Mouse (Mus musculus) liver, embryonic 16.5 days (tissue): ENCODE data around the gene Sobp. TPM values are rescaled to one million over a fixed set of nuclear protein-coding genes. Genes with fewer than 3 reads are reported as not detected.

Experiments
- ATAC-seq: fragments of 200-750 bp; cut with Nextera tagmentation; 2 replicates; pipeline ENCODE4 v1.8.0; 2017; ENCODE audit warnings: low read depth, mild to moderate bottlenecking, moderate number of reproducible peaks, moderate library complexity
- H3K27ac ChIP-seq: fragments of 300-500 bp; sonication (generic); 2 replicates; pipeline ENCODE4 v1.5.1; 2014; ENCODE audit warnings: mild to moderate bottlenecking, low read length
- H3K27me3 ChIP-seq: fragments of 300-500 bp; sonication (generic); 2 replicates; pipeline ENCODE4 v1.6.1; 2014; ENCODE audit warnings: low read depth, low read length, mixed read lengths; ENCODE audit not compliant: control insufficient read depth, insufficient read depth
- H3K36me3 ChIP-seq: fragments of 300-500 bp; sonication (generic); 2 replicates; pipeline ENCODE4 v1.6.1; 2014; ENCODE audit warnings: mild to moderate bottlenecking; ENCODE audit not compliant: control insufficient read depth, insufficient read depth
- H3K4me1 ChIP-seq: fragments of 300-500 bp; sonication (generic); 2 replicates; pipeline ENCODE4 v1.6.1; 2014; ENCODE audit warnings: low read depth, low read length, mixed read lengths; ENCODE audit not compliant: control insufficient read depth
- H3K4me2 ChIP-seq: fragments of 300-500 bp; sonication (generic); 2 replicates; pipeline ENCODE4 v1.6.1; 2014; ENCODE audit warnings: low read depth, low read length, mixed read lengths
- H3K4me3 ChIP-seq: fragments of 300-500 bp; sonication (generic); 2 replicates; pipeline ENCODE4 v1.5.1; 2014; ENCODE audit warnings: low read depth, mild to moderate bottlenecking, low read length
- H3K9ac ChIP-seq: fragments of 300-500 bp; sonication (generic); 2 replicates; pipeline ENCODE4 v1.6.1; 2014; ENCODE audit warnings: low read depth, low read length
- H3K9me3 ChIP-seq: fragments of 300-500 bp; sonication (generic); replicated peaks from 2 replicates; pipeline ENCODE4 v1.6.1; 2016; ENCODE audit warnings: low read length; ENCODE audit not compliant: control insufficient read depth
- WGBS: fragments of 180-500 bp; shearing (Covaris S2); extraction: QIAGEN DNeasy Blood & Tissue Kit; methylation state at CpG from one replicate; pipeline ENCODE4 v1.1.7; 2014; ENCODE audit not compliant: insufficient replicate concordance; 5-methylcytosine and 5-hydroxymethylcytosine counted together
- polyA plus RNA-seq: library from polyadenylated mRNA; unstranded; fragments of >200 nt; fragmentation: Nextera tagmentation; extraction: Ambion mirVana; gene quantifications from 2 replicates; pipeline ENCODE4 v1.2.1, GENCODE M21; 2015

The Sobp gene
- polyA plus RNA-seq, 1 experiment from 2014 or later, result 0.02 TPM

DNA sequence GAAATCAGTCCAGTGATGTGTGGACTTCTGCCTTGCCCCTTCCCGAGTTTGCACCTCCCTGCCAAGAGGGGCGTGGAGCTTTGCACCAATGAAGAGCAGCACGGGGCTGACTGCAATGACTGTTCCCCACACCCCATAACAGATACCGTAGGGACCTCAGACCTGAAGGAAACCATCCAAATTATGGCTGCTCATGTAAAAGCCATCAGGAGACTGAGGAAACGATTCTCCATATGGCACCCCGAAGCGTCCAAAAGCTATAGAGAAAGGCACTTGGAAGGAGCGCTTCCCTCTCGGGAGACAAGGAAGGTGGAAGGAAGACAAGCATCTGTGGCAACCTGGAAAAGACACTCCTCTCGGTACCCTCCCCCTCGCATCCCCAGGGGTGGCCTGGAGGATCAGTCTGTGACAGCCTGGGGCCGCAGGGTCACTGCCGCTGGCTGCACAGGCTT, 180.0 kb downstream of the Sobp start:
- Histone ChIP-seq H3K27ac (no peak overlapping the region), H3K4me1 (no peaks in the 10 kb centered on the region), H3K9me3 (no peaks in the 10 kb centered on the region), H3K36me3 (no peaks in the 10 kb centered on the region), H3K4me3 (no peak overlapping the region), H3K9ac (no peak overlapping the region), H3K4me2 (no peak overlapping the region), H3K27me3 (no peaks in the 10 kb centered on the region)
- 32% methylated on average over 13 of the region's 13 CpGs for WGBS
- no peak for ATAC-seq

DNA sequence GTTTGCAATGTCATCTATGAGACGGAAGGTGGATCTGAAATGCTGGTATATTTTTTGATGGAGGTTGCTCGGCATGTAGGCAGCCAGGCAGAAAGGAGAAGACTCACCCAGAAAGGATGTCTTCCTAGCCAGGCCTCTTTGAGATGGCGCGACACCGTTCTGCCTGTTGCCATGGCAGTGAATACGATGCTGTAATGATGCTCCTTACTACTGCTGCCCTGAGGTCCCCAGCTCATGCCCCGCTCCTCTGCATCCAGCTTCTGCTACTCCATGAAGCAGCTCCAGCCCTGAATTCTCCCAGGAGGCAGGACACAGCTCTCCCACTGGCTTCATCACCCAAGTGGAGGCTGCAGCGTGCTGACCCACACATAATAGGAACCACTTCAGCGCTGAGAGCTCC, 183.3 kb downstream of the Sobp start:
- WGBS, result 55% methylated on average over 9 of the region's 9 CpGs
- no peaks in the 10 kb centered on the region for H3K27me3 ChIP-seq
- H3K9me3 ChIP-seq, result no peaks in the 10 kb centered on the region
- no peak overlapping the region for H3K9ac ChIP-seq
- no peaks in the 10 kb centered on the region for H3K36me3 ChIP-seq
- H3K4me1 ChIP-seq, result no peaks in the 10 kb centered on the region
- no peak for ATAC-seq
- no peak overlapping the region for H3K4me3 ChIP-seq
- no peak overlapping the region for H3K27ac ChIP-seq
- no peak overlapping the region for H3K4me2 ChIP-seq

DNA sequence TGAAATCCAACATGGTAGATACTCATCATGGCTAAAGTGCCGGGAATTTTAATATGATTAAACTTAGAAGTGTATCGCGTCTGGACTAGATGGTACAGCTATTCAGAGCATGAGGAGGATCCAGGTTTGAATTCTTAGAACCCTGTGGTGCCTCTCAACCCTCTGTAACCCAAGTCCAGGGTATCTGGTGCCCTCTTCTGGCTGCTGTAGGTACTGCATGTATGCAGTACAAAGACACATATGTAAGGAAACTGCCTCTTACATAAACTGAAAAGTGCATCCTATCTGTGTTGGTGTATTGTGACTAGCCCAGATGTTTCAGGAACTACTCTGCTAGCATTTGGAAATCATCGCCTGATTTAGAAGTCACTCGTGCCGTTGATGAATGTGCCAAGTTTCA, 184.4 kb downstream of the Sobp start:
- no peak overlapping the region for H3K9ac ChIP-seq
- no peak overlapping the region for H3K4me3 ChIP-seq
- H3K27me3 ChIP-seq, result no peaks in the 10 kb centered on the region
- H3K4me1 ChIP-seq, result no peaks in the 10 kb centered on the region
- no peak overlapping the region for H3K4me2 ChIP-seq
- no peak for ATAC-seq
- no peaks in the 10 kb centered on the region for H3K9me3 ChIP-seq
- H3K36me3 ChIP-seq, result no peaks in the 10 kb centered on the region
- WGBS, result 22% methylated on average over 6 of the region's 6 CpGs
- no peak overlapping the region for H3K27ac ChIP-seq

DNA sequence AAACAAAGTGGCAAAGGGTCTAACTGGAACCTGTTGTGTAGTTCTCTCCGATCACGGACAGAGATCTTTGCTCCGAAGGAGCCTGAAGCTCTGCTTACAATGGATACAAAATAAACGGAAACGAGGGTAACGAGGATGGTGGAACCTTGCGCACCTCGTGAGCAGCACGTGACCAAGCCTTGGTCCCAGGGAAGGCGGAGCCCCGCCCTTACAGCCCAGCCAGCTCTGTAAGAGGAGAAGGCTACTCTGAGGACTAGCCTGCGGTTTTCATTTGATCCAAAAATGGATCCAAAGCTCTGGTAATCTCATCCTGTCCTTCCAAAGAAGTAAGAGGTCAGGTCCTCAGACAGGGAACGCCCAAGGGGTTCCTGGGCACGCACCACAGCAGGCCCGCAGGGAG, 185.7 kb downstream of the Sobp start:
- WGBS, result 51% methylated on average over 15 of the region's 15 CpGs
- no peak overlapping the region for H3K9ac ChIP-seq
- H3K4me1 ChIP-seq, result no peaks in the 10 kb centered on the region
- no peaks in the 10 kb centered on the region for H3K9me3 ChIP-seq
- no peak overlapping the region for H3K27ac ChIP-seq
- ATAC-seq, result no peak
- H3K27me3 ChIP-seq, result no peaks in the 10 kb centered on the region
- H3K4me3 ChIP-seq, result no peak overlapping the region
- H3K4me2 ChIP-seq, result no peak overlapping the region
- no peaks in the 10 kb centered on the region for H3K36me3 ChIP-seq

DNA sequence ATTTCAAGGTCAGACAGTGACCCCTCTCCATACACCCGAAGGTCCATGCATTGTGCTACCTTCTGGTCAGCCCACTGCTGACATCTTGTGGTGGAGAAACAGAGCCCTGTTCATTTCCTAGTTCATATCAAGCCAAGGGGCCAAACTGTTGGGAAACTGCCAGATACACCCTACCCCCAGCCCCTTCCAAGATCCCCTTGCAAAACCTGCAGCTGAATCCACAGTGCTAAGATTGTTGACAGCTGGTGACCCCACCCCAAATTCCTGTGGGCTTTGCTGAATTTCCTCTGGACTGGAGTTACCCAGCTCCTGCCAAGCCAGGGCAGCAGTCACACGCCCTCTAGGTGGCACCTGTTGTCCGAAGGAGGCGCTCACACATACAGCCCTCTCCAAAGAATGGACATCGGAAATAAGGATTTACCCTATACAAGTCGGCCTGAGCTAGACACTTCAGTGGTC, 186.7 kb downstream of the Sobp start:
- no peak for ATAC-seq
- Histone ChIP-seq H3K36me3 (no peaks in the 10 kb centered on the region), H3K9me3 (no peaks in the 10 kb centered on the region), H3K4me1 (no peaks in the 10 kb centered on the region), H3K4me3 (no peak overlapping the region), H3K4me2 (no peak overlapping the region), H3K27ac (no peak overlapping the region), H3K9ac (no peak overlapping the region), H3K27me3 (no peaks in the 10 kb centered on the region; the same call in 1 of the 2 replicates)
- 20% methylated on average over 6 of the region's 6 CpGs for WGBS

DNA sequence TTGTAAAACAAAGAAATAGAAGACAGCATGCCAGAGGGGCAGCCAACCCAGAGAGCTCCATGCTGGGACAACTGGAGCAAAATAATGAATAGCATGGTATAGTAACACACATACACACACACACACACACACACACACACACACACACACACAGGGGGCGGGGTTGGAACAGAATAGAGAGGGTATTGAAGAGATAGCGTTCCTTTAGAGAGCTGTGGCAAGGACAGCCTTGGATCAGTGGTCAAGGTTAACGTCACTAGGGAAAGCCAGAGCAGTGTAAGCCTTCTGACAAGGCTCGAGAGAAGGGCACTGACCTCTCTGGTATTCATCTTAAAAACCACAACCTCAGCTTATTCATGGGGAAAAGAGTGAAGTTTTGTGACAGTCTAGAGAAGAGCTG, 189.4 kb downstream of the Sobp start:
- Histone ChIP-seq H3K4me3 (no peak overlapping the region), H3K9ac (no peak overlapping the region), H3K4me1 (no peaks in the 10 kb centered on the region), H3K36me3 (no peaks in the 10 kb centered on the region), H3K27me3 (no peaks in the 10 kb centered on the region; the same call in 1 of the 2 replicates), H3K27ac (no peak overlapping the region), H3K9me3 (no peaks in the 10 kb centered on the region), H3K4me2 (no peak overlapping the region)
- no peak for ATAC-seq
- WGBS, result 51% methylated on average over 4 of the region's 4 CpGs

DNA sequence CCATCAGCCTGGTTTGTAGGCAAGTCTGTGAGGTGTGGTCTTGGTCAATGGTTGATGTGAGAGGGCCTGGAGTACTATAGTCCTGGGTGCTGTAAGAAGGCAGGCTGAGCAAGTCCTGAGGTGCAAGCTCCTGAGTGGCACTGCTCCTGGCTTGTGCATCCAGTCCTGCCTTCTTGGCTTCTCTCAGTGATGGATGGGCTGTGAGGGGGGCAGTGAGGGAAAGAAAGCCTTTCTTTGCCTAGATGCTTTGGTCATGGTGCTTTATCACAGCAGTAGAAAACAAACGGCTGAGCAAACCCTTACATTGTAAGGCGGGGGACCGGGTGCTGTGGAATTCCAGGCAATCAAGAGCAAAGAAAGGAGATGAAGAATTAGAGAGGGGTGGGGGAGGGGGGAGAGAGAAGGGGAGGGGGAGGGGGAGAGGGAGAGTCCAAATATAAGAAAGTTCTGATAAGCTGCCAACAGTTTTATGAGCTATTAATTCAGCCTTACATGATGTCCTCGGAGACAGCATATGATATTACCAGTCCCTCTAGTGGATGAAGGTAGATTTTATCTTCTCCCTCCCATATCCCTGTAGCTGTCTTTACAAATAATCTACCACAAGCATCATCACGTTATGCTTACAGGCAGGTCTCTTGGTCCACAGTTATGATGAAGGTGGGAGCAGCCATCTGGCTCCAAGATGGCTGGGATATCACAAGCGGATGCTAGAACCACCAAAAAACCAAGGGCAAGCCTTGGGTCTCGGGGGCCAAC, 193.2 kb downstream of the Sobp start:
- Histone ChIP-seq H3K4me3 (no peak overlapping the region), H3K4me1 (no peaks in the 10 kb centered on the region), H3K9me3 (no peaks in the 10 kb centered on the region), H3K27ac (no peak overlapping the region), H3K4me2 (no peak overlapping the region), H3K27me3 (no peaks in the 10 kb centered on the region; the same call in 1 of the 2 replicates), H3K36me3 (no peaks in the 10 kb centered on the region), H3K9ac (no peak overlapping the region)
- ATAC-seq, result no peak
- 62% methylated on average over 7 of the region's 7 CpGs for WGBS

DNA sequence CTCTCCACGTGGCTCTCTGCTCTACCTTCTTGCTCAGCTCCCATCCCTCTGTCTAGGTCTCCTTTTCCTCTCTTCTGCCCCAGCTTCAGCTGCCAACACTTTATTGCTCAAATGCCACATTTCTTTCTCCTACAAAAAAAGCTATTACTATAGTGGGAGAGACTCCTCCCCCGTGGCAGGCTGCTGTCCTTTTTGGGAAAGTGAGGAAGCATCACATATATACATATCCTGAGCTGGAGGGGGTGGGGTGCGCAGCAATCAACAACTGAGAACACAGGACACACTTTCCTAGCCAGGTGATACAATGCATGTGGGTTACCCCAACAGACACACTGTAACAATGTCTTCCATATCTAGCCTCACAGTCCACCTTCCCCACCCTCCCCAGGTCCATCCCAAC, 196.0 kb downstream of the Sobp start:
- Histone ChIP-seq H3K4me1 (no peaks in the 10 kb centered on the region), H3K4me3 (no peak overlapping the region), H3K4me2 (no peak overlapping the region), H3K36me3 (no peaks in the 10 kb centered on the region), H3K27me3 (no peaks in the 10 kb centered on the region; the same call in 1 of the 2 replicates), H3K9ac (no peak overlapping the region), H3K9me3 (no peaks in the 10 kb centered on the region), H3K27ac (no peak overlapping the region)
- 41% methylated on average over 3 of the region's 3 CpGs for WGBS
- ATAC-seq, result no peak

DNA sequence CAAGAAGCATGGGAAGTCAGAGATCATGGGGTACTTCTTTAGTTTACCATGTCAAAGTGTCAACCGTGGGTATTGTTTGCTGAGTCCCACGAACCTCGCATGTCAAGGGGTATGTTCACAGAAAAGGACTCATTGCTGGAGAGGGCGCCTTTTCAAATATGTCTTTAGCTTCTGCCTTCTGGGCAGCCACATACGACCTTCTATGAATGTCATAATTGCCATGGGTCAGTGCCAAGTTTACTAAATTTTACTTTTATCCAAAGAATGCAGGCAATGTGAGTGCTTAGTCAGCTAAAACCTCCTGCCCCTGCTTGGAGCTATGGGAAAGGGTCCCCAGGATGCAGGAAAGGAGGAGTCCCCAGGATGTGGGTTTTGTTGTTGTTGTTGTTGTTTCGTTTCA, 197.8 kb downstream of the Sobp start:
- ATAC-seq, result no peak
- Histone ChIP-seq H3K27ac (no peak overlapping the region), H3K36me3 (no peaks in the 10 kb centered on the region), H3K4me3 (no peak overlapping the region), H3K4me2 (no peak overlapping the region), H3K4me1 (no peaks in the 10 kb centered on the region), H3K9ac (no peak overlapping the region), H3K27me3 (no peaks in the 10 kb centered on the region), H3K9me3 (no peaks in the 10 kb centered on the region)
- 63% methylated on average over 6 of the region's 6 CpGs for WGBS
